In the genomic region with DNA sequence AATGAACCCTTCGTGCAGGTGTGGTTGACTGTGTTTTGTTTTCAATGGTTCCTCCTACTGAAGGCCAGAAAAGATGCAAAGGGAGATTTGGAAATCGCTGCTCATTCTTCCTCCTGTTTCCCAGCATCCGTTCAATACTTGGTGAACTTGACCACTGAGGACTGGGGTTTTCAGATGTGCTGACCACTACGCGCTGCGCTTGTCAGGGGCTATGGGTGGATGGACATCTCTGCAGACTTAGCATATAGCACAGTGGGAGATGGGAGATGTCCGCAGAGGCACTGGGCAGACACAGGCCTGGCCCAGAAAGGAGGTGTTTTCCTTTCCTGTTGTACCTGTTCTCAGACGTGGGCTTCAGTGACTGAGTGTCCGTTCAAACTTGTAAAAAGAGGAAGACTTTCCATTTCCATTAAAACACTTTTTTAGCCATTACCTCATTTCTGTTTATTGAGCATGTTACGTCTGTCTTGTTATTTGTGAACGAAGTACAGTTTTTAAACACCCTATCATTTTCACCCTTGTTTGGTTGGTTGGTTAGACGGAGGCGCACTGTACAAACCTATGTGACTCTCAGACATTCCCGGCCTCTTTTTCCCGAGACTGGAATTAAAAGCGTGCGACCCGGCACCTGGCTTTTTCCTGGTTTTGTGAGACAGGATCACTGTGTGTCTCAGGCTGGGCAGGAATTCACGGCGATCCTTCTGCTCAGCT, we compare ENCODE assay signal across 1 mouse cellular context.
TF ChIP-seq lines count a peak whose summit lies in the region.

No protein-coding gene starts in this region.

TF ChIP-seq in MEL, 35 proteins besides CTCF, POLR2A, EP300 and RAD21 (continued from another document):
- TF ChIP-seq POLR2AphosphoS5 (IDR thresholded peaks at IDR 0.05; ENCODE audit: borderline replicate concordance, low read depth, low read length) = no peak
- no peak for TF ChIP-seq TBP (IDR thresholded peaks at IDR 0.05; ENCODE audit: low read depth, low read length)
- no peak for TF ChIP-seq KAT2A (conservative IDR thresholded peaks at IDR 0.05; ENCODE audit: low read depth, low read length)
- TF ChIP-seq POLR2AphosphoS2 (IDR thresholded peaks at IDR 0.05; ENCODE audit: low read length) = no peak
- no peak for TF ChIP-seq BHLHE40 (IDR thresholded peaks at IDR 0.05; ENCODE audit: borderline replicate concordance, low read depth, low read length)
- no peak for TF ChIP-seq SMC3 (IDR thresholded peaks at IDR 0.05; ENCODE audit: low read depth, low read length)
- no peak for TF ChIP-seq MYB (IDR thresholded peaks at IDR 0.05; ENCODE audit: low read depth, low read length)
- TF ChIP-seq MAX (IDR thresholded peaks at IDR 0.05; ENCODE audit: low read length) = no peak
- no peak for TF ChIP-seq MYC (IDR thresholded peaks at IDR 0.05; ENCODE audit: low read depth, low read length)
- TF ChIP-seq TCF12 (IDR thresholded peaks at IDR 0.05; ENCODE audit: low read depth, low read length) = no peak
